Mouse (Mus musculus) lung, adult 2 months (tissue): Measurements from ENCODE around the gene Vmn1r54.

Source experiments
- CTCF ChIP-seq: fragments of 200-500 bp; IDR thresholded peaks from 2 replicates; pipeline ENCODE4 v1.5.1; 2011; ENCODE audit warnings: mild to moderate bottlenecking, low read length, control low read depth; ENCODE audit not compliant: insufficient read depth
- POLR2A ChIP-seq: fragments of 200-500 bp; IDR thresholded peaks from 2 replicates; pipeline ENCODE4 v1.6.1; 2011; ENCODE audit warnings: low read depth, mild to moderate bottlenecking, control low read depth, low read length, borderline replicate concordance; ENCODE audit errors: extremely low read depth

DNA sequence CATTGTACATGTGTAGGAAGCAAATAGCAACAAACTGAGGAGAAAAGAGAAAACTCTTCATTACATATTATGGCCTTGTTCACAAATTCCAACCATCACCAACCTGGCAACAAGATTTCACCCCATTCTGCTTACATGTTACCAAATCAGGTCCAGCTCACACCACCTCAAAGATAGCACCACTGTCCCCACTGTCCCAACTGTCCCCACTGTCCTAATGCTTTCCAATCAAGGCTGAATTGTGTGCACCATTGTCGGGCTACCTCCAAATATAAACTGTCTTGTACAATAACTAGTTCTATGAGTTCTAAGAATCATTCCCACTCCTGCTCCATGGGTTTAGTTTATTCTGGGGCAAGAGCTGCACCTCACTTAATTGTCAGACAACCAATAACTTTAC, 21.8 kb upstream of the Vmn1r54 start, which contains the start of gene Vmn1r53:
- TF ChIP-seq CTCF (no peak), POLR2A (no peak)
